Mouse (Mus musculus) CH12.LX (cell line): ENCODE measurements around the gene Gm6904. TPM values are rescaled to one million over a fixed set of nuclear protein-coding genes. Genes with fewer than 3 reads are reported as not detected.
A peak's percentile ranks its signal among the peaks of the same experiment; 100 is the strongest.

Experiments
- DNase-seq: peaks from one replicate; pipeline ENCODE4 v3.0.0-alpha.2; 2013; ENCODE audit errors: extremely low read depth
- H3K27ac ChIP-seq: 2 replicates; pipeline ENCODE4 v1.5.1; 2012; ENCODE audit warnings: low read depth, mild to moderate bottlenecking, control low read depth, moderate library complexity; ENCODE audit not compliant: insufficient read depth
- H3K27me3 ChIP-seq: replicated peaks from 2 replicates; pipeline ENCODE3; 2012; ENCODE audit warnings: inconsistent platforms
- H3K36me3 ChIP-seq, 2 experiments: replicated peaks in 1 of 2; 2 replicates each; pipeline versions ENCODE3 to v1.6.1; 2012; ENCODE audit warnings: inconsistent platforms in 1 of 2, low read length in 1 of 2, mild to moderate bottlenecking in 1 of 2, mixed read lengths in 1 of 2, moderate library complexity in 1 of 2; ENCODE audit not compliant: control insufficient read depth in 1 of 2, insufficient read depth in 1 of 2
- H3K4me1 ChIP-seq, 2 experiments: 2 replicates each; pipeline ENCODE4 v1.6.1; 2012; ENCODE audit warnings: inconsistent platforms in 1 of 2, moderate library complexity in 1 of 2; ENCODE audit not compliant: insufficient read depth in 2 of 2, control insufficient read depth in 1 of 2
- H3K4me2 ChIP-seq: 2 replicates; pipeline ENCODE4 v1.6.1; 2012; ENCODE audit warnings: low read depth, mild to moderate bottlenecking, control low read depth; ENCODE audit not compliant: poor library complexity, insufficient read depth, severe bottlenecking
- H3K4me3 ChIP-seq, 3 experiments: fragments of 150-350 bp in 1 of 3; sonication (generic) in 1 of 3; replicated peaks in 1 of 3; 2 replicates each; pipeline versions ENCODE3 to v1.5.1; 2011 to 2012; ENCODE audit warnings: low read depth in 2 of 3, low read length in 2 of 3, mild to moderate bottlenecking in 2 of 3, moderate library complexity in 2 of 3, control low read depth in 1 of 3, improper control_type of control experiment in 1 of 3, inconsistent platforms in 1 of 3, mixed read lengths in 1 of 3; ENCODE audit not compliant: poor library complexity in 1 of 3
- H3K79me2 ChIP-seq: replicated peaks from 2 replicates; pipeline ENCODE4 v1.6.1; 2012; ENCODE audit warnings: mild to moderate bottlenecking, moderate library complexity; ENCODE audit not compliant: control insufficient read depth, poor library complexity, insufficient read depth, severe bottlenecking; ENCODE audit errors: extremely low read depth
- H3K9ac ChIP-seq: 2 replicates; pipeline ENCODE4 v1.6.1; 2012; ENCODE audit warnings: low read depth, mild to moderate bottlenecking, control low read depth, moderate library complexity; ENCODE audit not compliant: insufficient read depth
- H3K9me3 ChIP-seq: replicated peaks from 2 replicates; pipeline ENCODE3; 2012; ENCODE audit warnings: low read length, inconsistent platforms, mixed read lengths
- BHLHE40 ChIP-seq: IDR thresholded peaks from 2 replicates; pipeline ENCODE4 v1.6.1; 2011; ENCODE audit warnings: mild to moderate bottlenecking, low read depth, low read length, improper control_type of control experiment
- CHD1 ChIP-seq: IDR thresholded peaks from 2 replicates; pipeline ENCODE4 v1.6.1; 2012; ENCODE audit warnings: low read depth, low read length, improper control_type of control experiment, inconsistent platforms
- CHD2 ChIP-seq: IDR thresholded peaks from 2 replicates; pipeline ENCODE4 v1.6.1; 2011; ENCODE audit warnings: low read length, improper control_type of control experiment
- CTCF ChIP-seq, 2 experiments: IDR thresholded peaks in 1 of 2; conservative IDR thresholded peaks in 1 of 2; 2 replicates each; pipeline ENCODE4 v1.5.1; 2011 to 2012; ENCODE audit warnings: low read depth in 2 of 2, low read length in 2 of 2, improper control_type of control experiment in 1 of 2, inconsistent platforms in 1 of 2, mild to moderate bottlenecking in 1 of 2, moderate library complexity in 1 of 2
- E2F4 ChIP-seq: IDR thresholded peaks from 2 replicates; pipeline ENCODE4 v1.6.1; 2011; ENCODE audit warnings: low read depth, low read length, improper control_type of control experiment; ENCODE audit not compliant: insufficient replicate concordance
- ELF1 ChIP-seq: IDR thresholded peaks from 2 replicates; pipeline ENCODE4 v1.6.1; 2014; ENCODE audit warnings: low read depth, mild to moderate bottlenecking, inconsistent platforms, low read length, improper control_type of control experiment
- ETS1 ChIP-seq: conservative IDR thresholded peaks from 2 replicates; pipeline ENCODE4 v1.6.1; 2012; ENCODE audit warnings: low read depth, mild to moderate bottlenecking, inconsistent platforms, low read length, improper control_type of control experiment, moderate library complexity
- GABPA ChIP-seq: IDR thresholded peaks from 2 replicates; pipeline ENCODE4 v1.6.1; 2012; ENCODE audit warnings: low read depth, low read length, improper control_type of control experiment, inconsistent platforms; ENCODE audit not compliant: insufficient replicate concordance
- HCFC1 ChIP-seq: IDR thresholded peaks from 2 replicates; pipeline ENCODE4 v1.6.1; 2012; ENCODE audit warnings: low read depth, mild to moderate bottlenecking, inconsistent platforms, low read length, improper control_type of control experiment
- IRF4 ChIP-seq: IDR thresholded peaks from 2 replicates; pipeline ENCODE4 v1.6.1; 2014; ENCODE audit warnings: low read depth, mild to moderate bottlenecking, inconsistent platforms, low read length, improper control_type of control experiment
- KAT2A ChIP-seq: IDR thresholded peaks from 2 replicates; pipeline ENCODE4 v1.6.1; 2012; ENCODE audit warnings: low read length, improper control_type of control experiment, inconsistent platforms; ENCODE audit not compliant: insufficient replicate concordance
- MAX ChIP-seq: IDR thresholded peaks from 2 replicates; pipeline ENCODE4 v1.6.1; 2011; ENCODE audit warnings: low read length, improper control_type of control experiment
- MAZ ChIP-seq: IDR thresholded peaks from 2 replicates; pipeline ENCODE4 v1.6.1; 2012; ENCODE audit warnings: low read depth, mild to moderate bottlenecking, inconsistent platforms, low read length, improper control_type of control experiment, moderate library complexity
- MEF2A ChIP-seq: IDR thresholded peaks from 2 replicates; pipeline ENCODE4 v1.6.1; 2014; ENCODE audit warnings: low read depth, mild to moderate bottlenecking, inconsistent platforms, low read length, improper control_type of control experiment, borderline replicate concordance
- MXI1 ChIP-seq: IDR thresholded peaks from 2 replicates; pipeline ENCODE4 v1.6.1; 2011; ENCODE audit warnings: mild to moderate bottlenecking, low read depth, low read length, improper control_type of control experiment
- MYC ChIP-seq: IDR thresholded peaks from 2 replicates; pipeline ENCODE4 v1.6.1; 2011; ENCODE audit warnings: low read depth, mild to moderate bottlenecking, improper control_type of control experiment, low read length
- NELFE ChIP-seq: IDR thresholded peaks from 2 replicates; pipeline ENCODE4 v1.6.1; 2011; ENCODE audit warnings: low read depth, low read length, improper control_type of control experiment
- NRF1 ChIP-seq: IDR thresholded peaks from 2 replicates; pipeline ENCODE4 v1.6.1; 2014; ENCODE audit warnings: low read depth, mild to moderate bottlenecking, inconsistent platforms, low read length, improper control_type of control experiment, moderate library complexity
- POLR2A ChIP-seq: IDR thresholded peaks from 2 replicates; pipeline ENCODE4 v1.6.1; 2011; ENCODE audit warnings: low read depth, mild to moderate bottlenecking, improper control_type of control experiment, low read length
- POLR2AphosphoS2 ChIP-seq: IDR thresholded peaks from 2 replicates; pipeline ENCODE4 v1.6.1; 2011; ENCODE audit warnings: low read depth, low read length, improper control_type of control experiment
- RAD21 ChIP-seq: IDR thresholded peaks from 2 replicates; pipeline ENCODE4 v1.6.1; 2011; ENCODE audit warnings: low read depth, mild to moderate bottlenecking, low read length, improper control_type of control experiment, moderate library complexity
- SIN3A ChIP-seq: IDR thresholded peaks from 2 replicates; pipeline ENCODE4 v1.6.1; 2012; ENCODE audit warnings: low read length, improper control_type of control experiment, inconsistent platforms
- TCF12 ChIP-seq: IDR thresholded peaks from 2 replicates; pipeline ENCODE4 v1.6.1; 2014; ENCODE audit warnings: low read depth, mild to moderate bottlenecking, inconsistent platforms, low read length, improper control_type of control experiment
- UBTF ChIP-seq: IDR thresholded peaks from 2 replicates; pipeline ENCODE4 v1.6.1; 2012; ENCODE audit warnings: low read depth, mild to moderate bottlenecking, inconsistent platforms, low read length, improper control_type of control experiment, moderate library complexity
- USF1 ChIP-seq: IDR thresholded peaks from 2 replicates; pipeline ENCODE4 v1.6.1; 2014; ENCODE audit warnings: low read depth, mild to moderate bottlenecking, inconsistent platforms, low read length, improper control_type of control experiment
- USF2 ChIP-seq: conservative IDR thresholded peaks from 2 replicates; pipeline ENCODE4 v1.6.1; 2011; ENCODE audit warnings: low read depth, low read length, improper control_type of control experiment
- ZKSCAN1 ChIP-seq: IDR thresholded peaks from 2 replicates; pipeline ENCODE4 v1.6.1; 2012; ENCODE audit warnings: low read depth, inconsistent platforms, low read length, improper control_type of control experiment, borderline replicate concordance
- ZMIZ1 ChIP-seq: IDR thresholded peaks from 2 replicates; pipeline ENCODE4 v1.6.1; 2012; ENCODE audit warnings: low read depth, mild to moderate bottlenecking, inconsistent platforms, low read length, improper control_type of control experiment
- dilution Hi-C: fragments of 300-500 bp; cut with MboI; formaldehyde crosslinking; loops from 2 replicates; pipeline ENCODE4 v1.14.3; 2020; ENCODE audit warnings: low sequenced_read_pairs; ENCODE audit not compliant: extremely low pct_unique_long_range_greater_than_20kb, extremely low pct_ligation_motif_present
- in situ Hi-C: fragments of 300-500 bp; cut with MboI; formaldehyde crosslinking; loops from 3 replicates; pipeline ENCODE4 v1.14.3; 2019; ENCODE audit warnings: low sequenced_read_pairs, low pct_ligation_motif_present, low pct_unique_long_range_greater_than_20kb, mixed read lengths
- polyA plus RNA-seq: library from polyadenylated mRNA; unstranded; fragments of >175 nt; gene quantifications from 2 replicates; pipeline ENCODE4 v1.2.1, GENCODE M21; 2012; ENCODE audit warnings: low read depth; ENCODE audit not compliant: insufficient read length
- total RNA-seq, 2 experiments: library from RNA; depleted of rRNA; stranded (reverse); fragments of 300-350 nt in 1 of 2; fragments of >200 nt in 1 of 2; gene quantifications; 2 replicates each; pipeline ENCODE4 v1.2.3; 2012 to 2014

Gm6904 gene
- total and polyA plus RNA-seq, 3 experiments = 1.0 to 1.2 (median 1.1) TPM

DNA sequence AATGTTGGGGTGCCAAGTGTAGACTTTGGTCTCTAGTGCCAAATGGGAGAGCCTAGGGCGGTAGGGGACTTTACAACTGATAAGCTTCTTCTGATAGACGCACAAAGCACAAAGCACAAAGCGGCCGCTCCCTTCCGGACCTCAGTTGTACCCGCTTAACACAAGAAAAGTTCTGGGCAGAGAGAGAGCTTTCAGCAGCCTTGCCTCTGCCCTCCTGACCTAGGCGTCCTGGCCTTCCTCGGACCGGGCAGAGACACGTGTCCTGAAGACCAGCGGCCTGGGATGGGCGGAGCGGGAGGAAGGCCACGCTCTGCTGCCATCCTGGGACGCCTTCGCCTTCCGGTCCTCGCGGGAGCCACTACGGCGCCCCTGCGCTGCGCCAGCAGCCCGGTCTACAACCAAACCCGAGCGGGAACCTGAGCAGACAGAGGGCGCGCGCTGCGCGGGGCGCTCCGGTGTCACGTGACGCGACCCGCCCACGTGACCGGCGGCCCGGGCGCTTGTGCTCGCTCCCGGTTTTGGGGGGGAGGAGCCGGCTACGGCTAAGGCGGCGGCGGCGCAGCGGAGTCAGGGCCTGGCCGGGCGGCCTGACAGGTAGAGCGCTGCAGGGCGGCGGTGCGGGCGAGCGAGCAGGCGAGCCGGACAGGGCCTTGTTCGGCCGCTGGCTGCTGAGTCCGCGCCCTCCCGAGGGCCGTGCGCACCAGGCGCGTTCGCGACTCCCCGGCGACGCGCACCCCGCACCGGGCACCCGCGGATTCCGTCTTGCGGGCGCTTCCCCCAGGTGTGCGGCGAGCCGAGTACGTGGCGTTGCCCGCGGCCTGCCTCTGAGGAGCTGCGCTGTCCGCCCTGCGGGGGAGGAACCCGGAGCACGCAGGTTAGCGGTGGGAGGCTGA is 59.1 kb downstream of the Gm6904 start, which contains the start of gene Rcbtb1:
Rcbtb1 (plus strand) TSS at position 499 of the 893 bp plus-strand sequence.
- peak within 1 kb of the TSS; percentile 88 for H3K9ac ChIP-seq
- H3K79me2 ChIP-seq = peaks cover 9% of the 10 kb centered on the region
- H3K4me3 ChIP-seq = peak within 1 kb of the TSS; percentile 84 to 97 (median 92)
- H3K4me2 ChIP-seq = peak within 1 kb of the TSS; percentile 57
- peaks cover 0 to 5% of the 10 kb centered on the region in 2 experiments for H3K36me3 ChIP-seq
- H3K9me3 ChIP-seq = peaks cover 6% of the 10 kb centered on the region
- H3K27me3 ChIP-seq = peaks cover 5% of the 10 kb centered on the region
- no peak for TF ChIP-seq POLR2AphosphoS2
- peak; percentile 96 for TF ChIP-seq MAX
- TF ChIP-seq NRF1 = peak; percentile 74
- peak; percentile 73 for TF ChIP-seq IRF4
- peak; percentile 45; the same call in 1 of the 2 replicates for TF ChIP-seq CHD2
- peak; percentile 59 for TF ChIP-seq ZMIZ1
- TF ChIP-seq HCFC1 = no peak; the same call in none of the 2 replicates
- TF ChIP-seq ELF1 = peak; percentile 69; the same call in 1 of the 2 replicates
- TF ChIP-seq GABPA = no peak
- peak; percentile 99 for TF ChIP-seq BHLHE40
- TF ChIP-seq MAZ = 0 out of 2 replicates have a peak, but pooled peaks have one; percentile 22
- TF ChIP-seq CHD1 = peak; percentile 10; the same call in 1 of the 2 replicates
- TF ChIP-seq MEF2A = peak; percentile 58; the same call in 1 of the 2 replicates
- peak; percentile 10; the same call in 1 of the 2 replicates for TF ChIP-seq NELFE
- TF ChIP-seq ETS1 = peak; percentile 32
- TF ChIP-seq POLR2A = peak; percentile 82
- TF ChIP-seq USF1 = peak; percentile 100
- TF ChIP-seq E2F4 = no peak
- no peak for TF ChIP-seq ZKSCAN1
- peak; percentile 86; the same call in 1 of the 2 replicates for TF ChIP-seq TCF12
- peak; percentile 90 for TF ChIP-seq MXI1
- peak in 1 of 2 experiments; percentile 52; a peak in 2 of 4 replicates for TF ChIP-seq CTCF (conservative IDR thresholded peaks at IDR 0.05 in 1 of 2, IDR thresholded peaks at IDR 0.05 in 1 of 2; ENCODE audit: low read depth in 2 of 2, low read length in 2 of 2)
- TF ChIP-seq UBTF = peak; percentile 58
- peak; percentile 99 for TF ChIP-seq USF2
- no peak for TF ChIP-seq RAD21
- 0 out of 2 replicates have a peak, but pooled peaks have one; percentile 14 for TF ChIP-seq KAT2A
- peak; percentile 48; the same call in 1 of the 2 replicates for TF ChIP-seq SIN3A
- TF ChIP-seq MYC = 0 out of 2 replicates have a peak, but pooled peaks have one; percentile 58
- DNase-seq = peak; percentile 80
- in situ Hi-C loops (no loop called here), dilution Hi-C loops (no loop called here)
- peaks cover 2 to 36% of the 10 kb centered on the region in 2 experiments for H3K4me1 ChIP-seq
- peak within 1 kb of the TSS; percentile 56 for H3K27ac ChIP-seq

Other genes with a start within 250 kb of the Gm6904 start
- not detected in 2 replicates for gene 1700129C05Rik, start 117.3 kb downstream of the Gm6904 start, total RNA-seq (2012; rRNA removed)
- not detected in 2 replicates for gene 1700129C05Rik, start 117.3 kb downstream of the Gm6904 start, total RNA-seq (2014; rRNA removed)
- not detected in 2 replicates for gene 1700129C05Rik, start 117.3 kb downstream of the Gm6904 start, polyA plus RNA-seq
- not detected in 2 replicates for gene Gm5142, start 81.5 kb downstream of the Gm6904 start, total RNA-seq (2012; rRNA removed)
- gene Gm5142, start 81.5 kb downstream of the Gm6904 start, total RNA-seq (2014; rRNA removed) = not detected in 2 replicates
- gene Gm5142, start 81.5 kb downstream of the Gm6904 start, polyA plus RNA-seq = not detected in 2 replicates
- gene Rcbtb1, start 59.0 kb downstream of the Gm6904 start, total RNA-seq (2012; rRNA removed) = 24.5 and 26.0 TPM in 2 replicates
- 31.7 and 33.1 TPM in 2 replicates for gene Rcbtb1, start 59.0 kb downstream of the Gm6904 start, total RNA-seq (2014; rRNA removed)
- gene Rcbtb1, start 59.0 kb downstream of the Gm6904 start, polyA plus RNA-seq = 34.9 and 41.7 TPM in 2 replicates
- 11.2 and 14.6 TPM in 2 replicates for gene Phf11a, start 37.3 kb upstream of the Gm6904 start, total RNA-seq (2012; rRNA removed)
- gene Phf11a, start 37.3 kb upstream of the Gm6904 start, total RNA-seq (2014; rRNA removed) = 41.1 and 41.4 TPM in 2 replicates
- gene Phf11a, start 37.3 kb upstream of the Gm6904 start, polyA plus RNA-seq = 35.1 and 48.4 TPM in 2 replicates
- 29.5 and 29.8 TPM in 2 replicates for gene Phf11b, start 81.1 kb upstream of the Gm6904 start, total RNA-seq (2012; rRNA removed)
- 80.2 and 90.5 TPM in 2 replicates for gene Phf11b, start 81.1 kb upstream of the Gm6904 start, total RNA-seq (2014; rRNA removed)
- gene Phf11b, start 81.1 kb upstream of the Gm6904 start, polyA plus RNA-seq = 88.2 and 93.4 TPM in 2 replicates
- 2.4 and 2.5 TPM in 2 replicates for gene Phf11d, start 105.3 kb upstream of the Gm6904 start, total RNA-seq (2012; rRNA removed)
- 11.7 and 12.2 TPM in 2 replicates for gene Phf11d, start 105.3 kb upstream of the Gm6904 start, total RNA-seq (2014; rRNA removed)
- gene Phf11d, start 105.3 kb upstream of the Gm6904 start, polyA plus RNA-seq = 21.7 and 25.7 TPM in 2 replicates
- gene Phf11c, start 135.2 kb upstream of the Gm6904 start, total RNA-seq (2012; rRNA removed) = 0.92 and 1.1 TPM in 2 replicates
- gene Phf11c, start 135.2 kb upstream of the Gm6904 start, total RNA-seq (2014; rRNA removed) = 1.8 and 2.4 TPM in 2 replicates
- gene Phf11c, start 135.2 kb upstream of the Gm6904 start, polyA plus RNA-seq = 1.9 and 2.4 TPM in 2 replicates
- 14.7 and 14.9 TPM in 2 replicates for gene Setdb2, start 180.7 kb upstream of the Gm6904 start, total RNA-seq (2012; rRNA removed)
- 33.8 and 37.3 TPM in 2 replicates for gene Setdb2, start 180.7 kb upstream of the Gm6904 start, total RNA-seq (2014; rRNA removed)
- gene Setdb2, start 180.7 kb upstream of the Gm6904 start, polyA plus RNA-seq = 13.2 and 13.3 TPM in 2 replicates
- 19.9 and 21.3 TPM in 2 replicates for gene Cab39l, start 180.8 kb upstream of the Gm6904 start, total RNA-seq (2012; rRNA removed)
- gene Cab39l, start 180.8 kb upstream of the Gm6904 start, total RNA-seq (2014; rRNA removed) = 49.2 and 56.3 TPM in 2 replicates
- 33.1 and 33.2 TPM in 2 replicates for gene Cab39l, start 180.8 kb upstream of the Gm6904 start, polyA plus RNA-seq